Mouse (Mus musculus) skeletal muscle tissue, adult 2 months (tissue): ENCODE measurements around the gene 1700003F12Rik.

Experiments used
- DNase-seq: peaks from one replicate; pipeline ENCODE4 v3.0.0-alpha.2; 2012; ENCODE audit warnings: low read depth, low spot score

1700003F12Rik gene

GRCm38 (mm10) chr2:154546711-154547110 is at the start of gene 1700003F12Rik:
TSS of gene 1700003F12Rik (plus strand) at chr2:154547085.
- no peak for DNase-seq

- DNase-seq, result no peak
Observed at GRCm38 (mm10) chr2:154498571-154498970, 48.3 kb upstream of the 1700003F12Rik start.

- DNase-seq, result no peak
Observed at GRCm38 (mm10) chr2:154499717-154500247, 47.1 kb upstream of the 1700003F12Rik start.

- DNase-seq, result no peak
Observed at GRCm38 (mm10) chr2:154500758-154501157, 46.1 kb upstream of the 1700003F12Rik start.

- DNase-seq, result no peak
Observed at GRCm38 (mm10) chr2:154507076-154507475, 39.8 kb upstream of the 1700003F12Rik start.

GRCm38 (mm10) chr2:154507566-154508283 is 39.2 kb upstream of the 1700003F12Rik start:
- DNase-seq, result peak; percentile 34

- DNase-seq, result no peak
Observed at GRCm38 (mm10) chr2:154508450-154508849, 38.4 kb upstream of the 1700003F12Rik start.

GRCm38 (mm10) chr2:154510141-154510540 is 36.7 kb upstream of the 1700003F12Rik start:
- no peak for DNase-seq

- no peak for DNase-seq
Observed at GRCm38 (mm10) chr2:154516944-154517343, 29.9 kb upstream of the 1700003F12Rik start.

- no peak for DNase-seq
Observed at GRCm38 (mm10) chr2:154517424-154517823, 29.5 kb upstream of the 1700003F12Rik start.

GRCm38 (mm10) chr2:154521449-154521848 is 25.4 kb upstream of the 1700003F12Rik start:
- no peak for DNase-seq

GRCm38 (mm10) chr2:154522334-154522733 is 24.6 kb upstream of the 1700003F12Rik start:
- no peak for DNase-seq

GRCm38 (mm10) chr2:154525285-154525684 is 21.6 kb upstream of the 1700003F12Rik start:
- no peak for DNase-seq

GRCm38 (mm10) chr2:154526531-154526930 is 20.4 kb upstream of the 1700003F12Rik start:
- no peak for DNase-seq

- DNase-seq, result no peak
Observed at GRCm38 (mm10) chr2:154532888-154533287, 14.0 kb upstream of the 1700003F12Rik start.

GRCm38 (mm10) chr2:154534704-154535270 is 12.1 kb upstream of the 1700003F12Rik start:
- DNase-seq, result no peak

GRCm38 (mm10) chr2:154538310-154538709 is 8.6 kb upstream of the 1700003F12Rik start:
- no peak for DNase-seq

- DNase-seq, result no peak
Observed at GRCm38 (mm10) chr2:154538710-154539109, 8.2 kb upstream of the 1700003F12Rik start.

GRCm38 (mm10) chr2:154539720-154540119 is 7.2 kb upstream of the 1700003F12Rik start:
- DNase-seq, result no peak

GRCm38 (mm10) chr2:154541630-154542029 is 5.3 kb upstream of the 1700003F12Rik start:
- DNase-seq, result no peak

- DNase-seq, result peak; percentile 82
Observed at GRCm38 (mm10) chr2:154543567-154544347, 3.1 kb upstream of the 1700003F12Rik start.

GRCm38 (mm10) chr2:154548688-154549087 is 1.8 kb downstream of the 1700003F12Rik start:
- peak; percentile 48 for DNase-seq
